Mouse (Mus musculus) liver, postnatal 0 days (tissue): ENCODE measurements around the gene Lsg1.

Source experiments
- CTCF ChIP-seq: sonication (generic); IDR thresholded peaks from 2 replicates; pipeline ENCODE4 v1.5.1; 2016; ENCODE audit warnings: antibody characterized with exemption, low read depth
- EP300 ChIP-seq: IDR thresholded peaks from 2 replicates; pipeline ENCODE4 v1.6.1; 2016; ENCODE audit warnings: antibody characterized with exemption, low read depth, mild to moderate bottlenecking

DNA sequence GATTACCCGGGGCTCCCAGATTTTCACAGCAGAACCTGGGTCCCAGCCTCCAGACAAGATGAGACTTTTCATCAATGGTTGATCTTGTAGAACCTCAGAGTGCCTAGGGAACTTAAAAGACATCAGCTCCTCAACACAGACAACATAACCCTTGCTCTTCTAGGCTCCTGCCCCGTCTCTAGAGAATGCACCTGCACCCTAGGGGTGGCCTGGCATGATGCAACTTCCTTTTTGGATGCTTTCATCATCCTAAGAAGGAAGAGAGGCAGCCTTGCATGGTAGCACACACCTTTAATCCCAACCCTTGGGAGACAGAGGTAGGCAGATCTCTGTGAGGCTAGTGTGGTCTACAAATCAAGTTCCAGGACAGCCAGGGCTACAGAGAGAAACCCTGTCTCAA, 37.2 kb upstream of the Lsg1 start:
- TF ChIP-seq CTCF (0 out of 2 replicates have a peak, but pooled peaks have one; percentile 2), EP300 (no peak)
